Mouse (Mus musculus): ENCODE measurements at regions not wholly inside any gene's neighbourhood (a gene's known extent, or its start where the extent isn't known, plus 50 kb on each side); places are given as distances from the start of the nearest gene placed in this dataset.

GRCm38 (mm10) chr10:117940441-117941265, 94.8 kb upstream of the Rap1b start:
- DNase-seq = peak; percentile 71

- DNase-seq = no peak
Measured at GRCm38 (mm10) chr10:117941266-117941651, 95.4 kb upstream of the Rap1b start.

- no peak for DNase-seq
Measured at GRCm38 (mm10) chr10:117943702-117944307, 98.0 kb upstream of the Rap1b start.

GRCm38 (mm10) chr10:117947191-117947590, 101.4 kb upstream of the Rap1b start:
- no peak for DNase-seq

GRCm38 (mm10) chr10:117947911-117948310, 102.1 kb upstream of the Rap1b start:
- DNase-seq = peak; percentile 12

- DNase-seq = peak; percentile 59
Measured at GRCm38 (mm10) chr10:117952116-117953025, 106.5 kb upstream of the Rap1b start.

GRCm38 (mm10) chr10:117953026-117953711, 107.3 kb upstream of the Rap1b start:
- DNase-seq = peak; percentile 50

- no peak for DNase-seq
Measured at GRCm38 (mm10) chr10:117956174-117956950, 110.5 kb upstream of the Rap1b start.

- no peak for DNase-seq
Measured at GRCm38 (mm10) chr10:117974706-117975105, 128.9 kb upstream of the Rap1b start.

GRCm38 (mm10) chr10:117975467-117975866, 129.6 kb upstream of the Rap1b start:
- no peak for DNase-seq

GRCm38 (mm10) chr10:117979091-117979490, 133.3 kb upstream of the Rap1b start:
- no peak for DNase-seq

- peak; percentile 83 for DNase-seq
Measured at GRCm38 (mm10) chr10:117982611-117983210, 136.9 kb upstream of the Rap1b start.

GRCm38 (mm10) chr10:117983271-117983670, 137.4 kb upstream of the Rap1b start:
- peak; percentile 42 for DNase-seq

- DNase-seq = no peak
Measured at GRCm38 (mm10) chr10:117984784-117985602, 139.2 kb upstream of the Rap1b start.

- peak; percentile 46 for DNase-seq
Measured at GRCm38 (mm10) chr10:117987620-117988019, 141.8 kb upstream of the Rap1b start.

- DNase-seq = no peak
Measured at GRCm38 (mm10) chr10:117988076-117988475, 142.2 kb upstream of the Rap1b start.

- no peak for DNase-seq
Measured at GRCm38 (mm10) chr10:117991176-117991575, 145.3 kb upstream of the Rap1b start.

- no peak for DNase-seq
Measured at GRCm38 (mm10) chr10:117992317-117992716, 146.5 kb upstream of the Rap1b start.

GRCm38 (mm10) chr10:117993809-117994208, 147.8 kb upstream of the Mdm1 start:
- DNase-seq = no peak

GRCm38 (mm10) chr10:117994768-117995167, 146.8 kb upstream of the Mdm1 start:
- DNase-seq = no peak
